Mouse (Mus musculus): ENCODE measurements around the gene Cep55. TPM values are rescaled to one million over a fixed set of nuclear protein-coding genes. Genes with fewer than 3 reads are reported as not detected.

Cep55 gene
- polyA plus RNA-seq, 1 experiment from 2014 or later: 25.5 TPM

DNA sequence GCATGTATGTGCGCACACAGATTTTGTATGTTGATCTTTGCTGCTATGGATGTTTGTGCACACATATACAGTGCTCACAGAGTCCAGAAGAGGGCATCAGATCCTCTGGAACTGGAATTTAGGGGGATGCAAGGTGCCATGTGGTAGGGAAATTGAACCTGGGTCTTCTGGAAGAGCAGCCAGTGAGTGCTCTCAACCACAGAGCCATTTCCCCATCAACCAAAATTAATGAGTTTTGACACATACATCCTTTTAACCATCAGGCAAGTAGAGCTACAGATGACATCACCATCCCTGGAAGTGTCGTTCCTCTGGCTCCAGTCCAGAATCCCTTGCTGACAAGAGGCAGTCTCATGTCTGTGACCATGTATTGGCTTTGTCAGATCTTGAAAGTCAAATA is 21.4 kb downstream of the Cep55 start:
- Histone ChIP-seq H3K27ac (replicated peaks) (no peak overlapping the region), H3K9me3 (no peaks in the 10 kb centered on the region), H3K4me3 (no peak overlapping the region), H3K27me3 (replicated peaks) (no peaks in the 10 kb centered on the region), H3K4me2 (no peak overlapping the region), H3K9ac (no peak overlapping the region), H3K36me3 (peaks cover 37% of the 10 kb centered on the region), H3K4me1 (peaks cover 5% of the 10 kb centered on the region; the same call in 1 of the 2 replicates)
- ATAC-seq (ENCODE audit: extremely low read depth, insufficient number of reproducible peaks, low FRiP score, low TSS enrichment): no peak
- WGBS: 50% methylated on average over 2 of the region's 2 CpGs

GRCm38 (mm10) chr19:38077851-38078540 is 23.2 kb downstream of the Cep55 start:
- peaks cover 21% of the 10 kb centered on the region for H3K36me3 ChIP-seq
- no peak overlapping the region for H3K4me2 ChIP-seq
- no peaks in the 10 kb centered on the region for H3K9me3 ChIP-seq
- no peaks in the 10 kb centered on the region for H3K27me3 ChIP-seq (replicated peaks)
- WGBS: 79% methylated on average over 3 of the region's 3 CpGs
- H3K4me3 ChIP-seq: no peak overlapping the region
- no peak for ATAC-seq (ENCODE audit: extremely low read depth, insufficient number of reproducible peaks, low FRiP score, low TSS enrichment)
- H3K9ac ChIP-seq: no peak overlapping the region
- peaks cover 5% of the 10 kb centered on the region; the same call in 1 of the 2 replicates for H3K4me1 ChIP-seq
- H3K27ac ChIP-seq (replicated peaks): no peak overlapping the region

DNA sequence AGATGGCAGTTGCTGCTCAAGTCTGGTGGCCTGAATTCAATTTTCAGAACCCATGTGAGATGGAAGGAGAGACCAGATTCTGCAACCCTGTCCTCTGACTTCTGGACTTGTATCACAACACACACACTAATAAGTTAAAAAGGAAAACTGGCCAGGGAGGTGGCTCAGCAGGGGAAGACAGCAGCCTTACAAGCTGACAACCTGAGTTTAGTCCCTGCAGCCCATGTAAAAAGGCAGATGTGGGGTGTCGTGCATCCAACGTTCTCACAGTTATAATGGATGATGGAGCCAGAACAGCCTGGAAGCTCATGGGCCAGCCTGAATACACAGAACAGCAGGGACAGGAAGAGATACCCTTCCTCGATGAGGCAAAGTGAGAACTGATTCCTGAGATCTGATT is 26.6 kb downstream of the Cep55 start:
- Histone ChIP-seq H3K4me1 (peaks cover 1% of the 10 kb centered on the region; the same call in 1 of the 2 replicates), H3K4me2 (no peak overlapping the region), H3K36me3 (no peaks in the 10 kb centered on the region), H3K27ac (replicated peaks) (no peak overlapping the region), H3K9ac (no peak overlapping the region), H3K9me3 (no peaks in the 10 kb centered on the region), H3K27me3 (replicated peaks) (peaks cover 13% of the 10 kb centered on the region; the same call in 1 of the 2 replicates), H3K4me3 (no peak overlapping the region)
- 58% methylated on average over 3 of the region's 3 CpGs for WGBS
- ATAC-seq (ENCODE audit: extremely low read depth, insufficient number of reproducible peaks, low FRiP score, low TSS enrichment): no peak

DNA sequence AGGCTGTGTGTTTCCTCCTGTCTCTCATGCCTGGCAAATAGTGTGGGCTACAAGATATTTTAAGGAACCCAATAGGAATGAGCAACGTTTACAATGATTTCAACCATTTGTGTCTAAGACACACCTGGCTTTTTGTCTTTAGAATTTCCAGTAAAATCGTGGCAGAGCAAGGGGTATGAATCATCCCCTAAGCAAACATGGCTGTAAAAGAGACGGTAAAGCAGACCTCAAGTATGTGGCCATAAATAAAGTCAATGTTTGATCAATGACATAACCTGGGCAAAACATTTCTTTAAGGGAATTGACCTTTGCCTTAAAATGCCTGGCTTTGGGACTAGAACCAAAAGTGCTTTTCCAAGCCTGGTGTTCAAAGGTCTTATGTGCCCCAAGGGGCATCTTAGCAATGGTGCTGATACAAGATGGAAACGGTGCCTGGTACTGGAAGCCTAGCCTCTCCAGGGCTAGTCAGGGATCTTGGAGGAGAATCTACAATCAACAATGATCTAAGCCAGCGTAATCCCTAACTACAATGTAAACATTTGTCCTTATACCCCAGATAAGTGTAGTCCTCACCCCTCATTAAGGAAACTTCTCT is 28.2 kb downstream of the Cep55 start:
- 60% methylated on average over 5 of the region's 5 CpGs for WGBS
- H3K36me3 ChIP-seq: no peaks in the 10 kb centered on the region

GRCm38 (mm10) chr19:38085841-38086240 is 31.0 kb downstream of the Cep55 start:
- Histone ChIP-seq H3K4me1 (peaks cover 7% of the 10 kb centered on the region; the same call in 1 of the 2 replicates), H3K9me3 (no peaks in the 10 kb centered on the region), H3K9ac (no peak overlapping the region), H3K4me3 (no peak overlapping the region), H3K36me3 (no peaks in the 10 kb centered on the region), H3K27me3 (replicated peaks) (peaks cover 18% of the 10 kb centered on the region; the same call in 1 of the 2 replicates), H3K4me2 (no peak overlapping the region), H3K27ac (replicated peaks) (no peak overlapping the region)
- ATAC-seq (ENCODE audit: extremely low read depth, insufficient number of reproducible peaks, low FRiP score, low TSS enrichment): no peak
- 70% methylated on average over 4 of the region's 4 CpGs for WGBS

More for the DNA sequence above, 28.2 kb downstream of the Cep55 start:
- no peak overlapping the region for H3K9ac ChIP-seq
- H3K4me1 ChIP-seq: peaks cover 7% of the 10 kb centered on the region; the same call in 1 of the 2 replicates
- peaks cover 18% of the 10 kb centered on the region; the same call in 1 of the 2 replicates for H3K27me3 ChIP-seq (replicated peaks)
- no peak overlapping the region for H3K4me3 ChIP-seq
- H3K27ac ChIP-seq (replicated peaks): no peak overlapping the region
- H3K4me2 ChIP-seq: no peak overlapping the region
- no peak for ATAC-seq (ENCODE audit: extremely low read depth, insufficient number of reproducible peaks, low FRiP score, low TSS enrichment)
- no peaks in the 10 kb centered on the region for H3K9me3 ChIP-seq

DNA sequence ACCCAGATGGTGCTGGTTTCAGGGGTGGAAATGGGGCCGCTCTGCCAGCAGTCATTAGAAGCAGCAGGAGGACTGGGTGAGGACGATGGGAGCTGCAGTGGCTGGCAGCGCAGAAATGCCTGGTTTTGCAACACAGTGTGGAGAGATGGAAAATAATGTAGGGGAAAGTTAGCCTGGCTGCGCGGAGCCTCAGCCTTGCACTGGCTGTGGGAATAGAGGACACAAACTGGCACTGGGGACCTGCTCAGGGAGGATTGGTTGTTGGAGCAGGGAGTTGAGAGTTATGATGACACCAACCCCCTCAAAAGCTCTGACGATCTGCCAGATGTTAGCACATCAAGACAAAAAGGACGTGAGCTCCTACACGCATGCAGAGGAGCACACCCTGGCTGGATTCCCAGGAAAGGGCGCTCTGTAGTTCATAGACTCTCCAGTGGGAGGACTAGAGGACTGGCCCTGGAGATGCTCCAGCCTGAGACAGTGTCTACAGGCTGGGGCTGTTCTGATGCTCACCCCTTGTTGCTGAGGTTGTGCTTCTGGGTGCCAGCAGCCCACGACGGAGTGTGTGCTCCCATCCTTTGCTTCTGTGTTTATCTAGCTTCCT is 32.2 kb downstream of the Cep55 start:
- Histone ChIP-seq H3K27ac (replicated peaks) (no peak overlapping the region), H3K4me2 (no peak overlapping the region), H3K4me3 (no peak overlapping the region)

GRCm38 (mm10) chr19:38089358-38089757 is 34.5 kb downstream of the Cep55 start:
- Histone ChIP-seq H3K36me3 (no peaks in the 10 kb centered on the region), H3K9me3 (no peaks in the 10 kb centered on the region), H3K4me2 (no peak overlapping the region), H3K4me1 (peaks cover 7% of the 10 kb centered on the region; the same call in 1 of the 2 replicates), H3K4me3 (no peak overlapping the region), H3K9ac (no peak overlapping the region), H3K27me3 (replicated peaks) (peaks cover 28% of the 10 kb centered on the region), H3K27ac (replicated peaks) (no peak overlapping the region)
- 63% methylated on average over 8 of the region's 8 CpGs for WGBS
- no peak for ATAC-seq (ENCODE audit: extremely low read depth, insufficient number of reproducible peaks, low FRiP score, low TSS enrichment)

More for the DNA sequence above, 32.2 kb downstream of the Cep55 start:
- no peaks in the 10 kb centered on the region for H3K9me3 ChIP-seq
- ATAC-seq (ENCODE audit: extremely low read depth, insufficient number of reproducible peaks, low FRiP score, low TSS enrichment): peak; percentile 37; the same call in 1 of the 2 replicates
- H3K36me3 ChIP-seq: no peaks in the 10 kb centered on the region
- peaks cover 18% of the 10 kb centered on the region; the same call in 1 of the 2 replicates for H3K27me3 ChIP-seq (replicated peaks)
- H3K4me1 ChIP-seq: peaks cover 7% of the 10 kb centered on the region; the same call in 1 of the 2 replicates
- WGBS: 44% methylated on average over 11 of the region's 11 CpGs
- no peak overlapping the region for H3K9ac ChIP-seq

DNA sequence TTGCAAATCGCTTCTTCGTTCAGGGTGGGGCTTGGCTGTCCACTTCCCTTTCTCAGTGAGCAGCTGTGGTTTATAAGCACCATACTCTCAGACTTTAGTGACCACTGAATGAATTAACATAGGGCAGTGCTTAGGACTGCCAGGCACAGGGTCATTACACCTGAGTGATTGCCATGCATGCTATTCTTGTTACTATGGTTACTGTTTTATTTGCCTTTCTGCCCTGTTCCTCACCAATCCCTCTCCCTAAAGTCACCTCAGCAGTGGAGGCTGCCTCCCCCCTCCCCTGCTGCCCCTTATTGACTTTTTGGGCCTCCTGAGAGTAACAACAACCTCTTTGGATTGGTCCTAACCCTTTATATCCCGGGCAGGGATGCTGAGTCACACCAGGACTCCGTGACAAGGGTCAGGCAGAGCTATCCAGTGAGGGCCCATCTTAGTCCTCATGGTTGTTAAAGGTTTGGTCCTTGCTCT is 36.7 kb downstream of the Cep55 start:
- 64% methylated on average over 4 of the region's 4 CpGs for WGBS
- Histone ChIP-seq H3K27me3 (replicated peaks) (peaks cover 36% of the 10 kb centered on the region), H3K36me3 (no peaks in the 10 kb centered on the region), H3K4me1 (peaks cover 7% of the 10 kb centered on the region; the same call in 1 of the 2 replicates), H3K9me3 (no peaks in the 10 kb centered on the region), H3K27ac (replicated peaks) (no peak overlapping the region), H3K4me2 (no peak overlapping the region), H3K9ac (no peak overlapping the region), H3K4me3 (no peak overlapping the region)
- no peak for ATAC-seq (ENCODE audit: extremely low read depth, insufficient number of reproducible peaks, low FRiP score, low TSS enrichment)

DNA sequence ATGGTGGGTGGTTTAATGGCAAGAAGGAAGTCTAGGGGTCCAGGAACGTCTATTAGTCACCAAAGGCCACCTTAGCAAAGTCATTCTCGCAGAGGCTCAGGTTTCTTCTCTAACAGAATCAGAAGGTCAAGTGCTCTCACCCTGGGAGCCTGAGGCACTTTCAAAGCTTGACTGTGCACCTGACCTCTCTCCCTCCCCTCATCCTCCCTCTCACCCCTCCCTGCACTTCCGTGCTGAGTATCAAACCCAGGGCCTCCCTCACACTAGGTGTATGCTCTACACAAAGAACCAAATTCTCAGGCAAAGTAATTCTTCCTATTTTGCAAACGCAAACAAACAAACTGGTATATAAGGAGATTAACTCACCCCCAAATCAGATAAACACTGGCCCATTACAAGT is 41.4 kb downstream of the Cep55 start:
- WGBS: 5% methylated on average over 4 of the region's 4 CpGs
- Histone ChIP-seq H3K4me1 (peaks cover 9% of the 10 kb centered on the region; the same call in 1 of the 2 replicates), H3K4me3 (no peak overlapping the region), H3K9ac (no peak overlapping the region), H3K9me3 (no peaks in the 10 kb centered on the region), H3K4me2 (no peak overlapping the region), H3K27me3 (replicated peaks) (peaks cover 75% of the 10 kb centered on the region), H3K27ac (replicated peaks) (no peak overlapping the region), H3K36me3 (no peaks in the 10 kb centered on the region)
- no peak for ATAC-seq (ENCODE audit: extremely low read depth, insufficient number of reproducible peaks, low FRiP score, low TSS enrichment)

GRCm38 (mm10) chr19:38096858-38097758 is 42.3 kb downstream of the Cep55 start, which contains the start of gene Ffar4:
Ffar4 (plus strand) TSS chr19:38097071.
- no peak within 1 kb of the TSS for H3K27ac ChIP-seq (replicated peaks)
- H3K4me3 ChIP-seq: peak within 1 kb of the TSS; percentile 43
- no peaks in the 10 kb centered on the region for H3K36me3 ChIP-seq
- peaks cover 9% of the 10 kb centered on the region; the same call in 1 of the 2 replicates for H3K4me1 ChIP-seq
- ATAC-seq (ENCODE audit: extremely low read depth, insufficient number of reproducible peaks, low FRiP score, low TSS enrichment): no peak
- 1% methylated on average over 77 of the region's 77 CpGs for WGBS
- H3K27me3 ChIP-seq (replicated peaks): peaks cover 80% of the 10 kb centered on the region
- peak within 1 kb of the TSS; percentile 64 for H3K4me2 ChIP-seq
- no peaks in the 10 kb centered on the region for H3K9me3 ChIP-seq
- no peak within 1 kb of the TSS for H3K9ac ChIP-seq

All from heart, embryonic 13.5 days (tissue).